Mouse (Mus musculus) heart, embryonic 14.5 days (tissue): Measurements from ENCODE around the gene Casp4. TPM values are rescaled to one million over a fixed set of nuclear protein-coding genes. Genes with fewer than 3 reads are reported as not detected.

Experiments
- polyA plus RNA-seq: library from polyadenylated mRNA; unstranded; fragments of >200 nt; fragmentation: Nextera tagmentation; extraction: Ambion mirVana; gene quantifications from 2 replicates; pipeline ENCODE4 v1.2.1, GENCODE M21; 2014

The Casp4 gene
- polyA plus RNA-seq, 1 experiment from 2014 or later, result 2.3 TPM

Other genes starting within 250 kb of the Casp4 start
- 0.61 and 1.1 TPM in 2 replicates for gene Casp1, start 10.3 kb upstream of the Casp4 start, polyA plus RNA-seq
- 4.4 and 4.9 TPM in 2 replicates for gene Casp12, start 36.6 kb downstream of the Casp4 start, polyA plus RNA-seq